Mouse (Mus musculus) limb, embryonic 14.5 days (tissue): ENCODE measurements around the gene Homer2. TPM values are rescaled to one million over a fixed set of nuclear protein-coding genes. Genes with fewer than 3 reads are reported as not detected.

Source experiments
- ATAC-seq: fragments of 200-750 bp; cut with Nextera tagmentation; 2 replicates; pipeline ENCODE4 v1.8.0; 2017; ENCODE audit warnings: low read depth, moderate number of reproducible peaks, moderate TSS enrichment; ENCODE audit not compliant: low FRiP score
- DNase-seq: peaks from one replicate; pipeline ENCODE4 v3.0.0-alpha.2; 2015; ENCODE audit warnings: low spot score
- H3K27ac ChIP-seq: fragments of 300-500 bp; sonication (generic); replicated peaks from 2 replicates; pipeline ENCODE4 v1.5.1; 2014; ENCODE audit warnings: low read depth, mild to moderate bottlenecking, low read length, moderate library complexity, mixed read lengths
- H3K27me3 ChIP-seq: fragments of 300-500 bp; sonication (generic); 2 replicates; pipeline ENCODE4 v1.6.1; 2014; ENCODE audit warnings: low read length, mixed read lengths; ENCODE audit not compliant: control insufficient read depth, insufficient read depth
- H3K36me3 ChIP-seq: fragments of 300-500 bp; sonication (generic); 2 replicates; pipeline ENCODE4 v1.6.1; 2014; ENCODE audit warnings: mild to moderate bottlenecking, low read length, moderate library complexity, mixed read lengths; ENCODE audit not compliant: control insufficient read depth, insufficient read depth
- H3K4me1 ChIP-seq: fragments of 300-500 bp; sonication (generic); 2 replicates; pipeline ENCODE4 v1.6.1; 2014; ENCODE audit warnings: antibody characterized with exemption, low read length, mixed read lengths; ENCODE audit not compliant: control insufficient read depth, insufficient read depth
- H3K4me2 ChIP-seq: fragments of 300-500 bp; sonication (generic); replicated peaks from 2 replicates; pipeline ENCODE4 v1.6.1; 2014; ENCODE audit warnings: low read depth, mild to moderate bottlenecking, low read length, moderate library complexity; ENCODE audit not compliant: severe bottlenecking
- H3K4me3 ChIP-seq: fragments of 300-500 bp; sonication (generic); replicated peaks from 2 replicates; pipeline ENCODE4 v1.5.1; 2014; ENCODE audit warnings: low read length
- H3K9ac ChIP-seq: fragments of 300-500 bp; sonication (generic); 2 replicates; pipeline ENCODE4 v1.6.1; 2014; ENCODE audit warnings: mild to moderate bottlenecking, low read depth, low read length, moderate library complexity; ENCODE audit not compliant: severe bottlenecking
- H3K9me3 ChIP-seq: fragments of 300-500 bp; sonication (generic); 2 replicates; pipeline ENCODE4 v1.6.1; 2016; ENCODE audit warnings: low read length; ENCODE audit not compliant: control insufficient read depth
- POLR2A ChIP-seq: fragments of 200-500 bp; IDR thresholded peaks from 2 replicates; pipeline ENCODE4 v1.8.0; 2012; ENCODE audit warnings: inconsistent platforms, mild to moderate bottlenecking, moderate library complexity, borderline replicate concordance; ENCODE audit not compliant: insufficient read depth, insufficient read length; ENCODE audit errors: extremely low read depth
- WGBS: fragments of 180-500 bp; shearing (Covaris S2); extraction: QIAGEN DNeasy Blood & Tissue Kit; methylation state at CpG from one replicate; pipeline ENCODE4 v1.1.7; 2014; 5-methylcytosine and 5-hydroxymethylcytosine counted together
- polyA plus RNA-seq, 2 experiments: library from polyadenylated mRNA; depleted of rRNA in 1 of 2; stranded (reverse) in 1 of 2; unstranded in 1 of 2; fragments of >200 nt; fragmentation: Nextera tagmentation in 1 of 2; extraction: Ambion mirVana in 1 of 2; gene quantifications; 2 replicates each; pipeline versions ENCODE4 v1.2.1 to v1.2.3; 2012 to 2014

Homer2 gene
- polyA plus RNA-seq, 2 experiments = 15.5 to 25.8 TPM

- no peaks in the 10 kb centered on the region for H3K36me3 ChIP-seq
- ATAC-seq (no peak), DNase-seq (peak; percentile 51)
- H3K4me3 ChIP-seq = no peak overlapping the region
- TF ChIP-seq POLR2A = no peak
- H3K4me1 ChIP-seq = no peaks in the 10 kb centered on the region
- H3K27ac ChIP-seq = no peak overlapping the region
- H3K9me3 ChIP-seq = no peaks in the 10 kb centered on the region
- H3K27me3 ChIP-seq = no peaks in the 10 kb centered on the region
- WGBS = 74% methylated on average over 7 of the region's 7 CpGs
- H3K4me2 ChIP-seq = no peak overlapping the region
- no peak overlapping the region for H3K9ac ChIP-seq
These were observed 149.9 kb downstream of the Homer2 start for GRCm38 (mm10) chr7:81557252-81557984.

- Histone ChIP-seq H3K27ac (no peak overlapping the region), H3K4me1 (no peaks in the 10 kb centered on the region), H3K9me3 (no peaks in the 10 kb centered on the region), H3K36me3 (no peaks in the 10 kb centered on the region), H3K27me3 (no peaks in the 10 kb centered on the region), H3K9ac (no peak overlapping the region), H3K4me3 (no peak overlapping the region), H3K4me2 (no peak overlapping the region)
- TF ChIP-seq POLR2A = no peak
- WGBS = 85% methylated on average over 4 of the region's 4 CpGs
- no peak for DNase-seq
- ATAC-seq = no peak
These were observed 150.5 kb downstream of the Homer2 start for GRCm38 (mm10) chr7:81556839-81557238.

GRCm38 (mm10) chr7:81554369-81554768 is 153.0 kb downstream of the Homer2 start:
- 73% methylated on average over 2 of the region's 2 CpGs for WGBS

GRCm38 (mm10) chr7:81553589-81553988 is 153.7 kb downstream of the Homer2 start:
- no peaks in the 10 kb centered on the region for H3K9me3 ChIP-seq
- no peaks in the 10 kb centered on the region for H3K36me3 ChIP-seq
- H3K27me3 ChIP-seq = no peaks in the 10 kb centered on the region
- H3K9ac ChIP-seq = no peak overlapping the region
- ATAC-seq (no peak), DNase-seq (no peak)
- no peaks in the 10 kb centered on the region for H3K4me1 ChIP-seq
- H3K27ac ChIP-seq = no peak overlapping the region
- H3K4me2 ChIP-seq = no peak overlapping the region
- H3K4me3 ChIP-seq = no peak overlapping the region
- TF ChIP-seq POLR2A = no peak
- 71% methylated on average over 4 of the region's 4 CpGs for WGBS

More at GRCm38 (mm10) chr7:81554369-81554768, 153.0 kb downstream of the Homer2 start:
- no peaks in the 10 kb centered on the region for H3K4me1 ChIP-seq
- no peaks in the 10 kb centered on the region for H3K27me3 ChIP-seq
- no peak for TF ChIP-seq POLR2A
- H3K27ac ChIP-seq = no peak overlapping the region
- no peak for ATAC-seq
- no peak for DNase-seq
- H3K9ac ChIP-seq = no peak overlapping the region
- H3K4me3 ChIP-seq = no peak overlapping the region
- no peaks in the 10 kb centered on the region for H3K36me3 ChIP-seq
- no peaks in the 10 kb centered on the region for H3K9me3 ChIP-seq
- no peak overlapping the region for H3K4me2 ChIP-seq

Other genes starting within 250 kb of the Homer2 start
- gene Ap3b2, start 213.6 kb downstream of the Homer2 start, polyA plus RNA-seq (2012; rRNA removed) = 0.33 and 0.54 TPM in 2 replicates
- gene Ap3b2, start 213.6 kb downstream of the Homer2 start, polyA plus RNA-seq (2014; fragmentation: Nextera tagmentation; extraction: Ambion mirVana) = 0.23 TPM in 1 of 2 replicates, not detected in the other
- not detected in 2 replicates for gene BC048679, start 209.2 kb downstream of the Homer2 start, polyA plus RNA-seq (2012; rRNA removed)
- not detected in 2 replicates for gene BC048679, start 209.2 kb downstream of the Homer2 start, polyA plus RNA-seq (2014; fragmentation: Nextera tagmentation; extraction: Ambion mirVana)
- gene Fsd2, start 140.6 kb downstream of the Homer2 start, polyA plus RNA-seq (2012; rRNA removed) = 0.68 and 0.78 TPM in 2 replicates
- 0.58 and 1.3 TPM in 2 replicates for gene Fsd2, start 140.6 kb downstream of the Homer2 start, polyA plus RNA-seq (2014; fragmentation: Nextera tagmentation; extraction: Ambion mirVana)
- gene Whamm, start 136.3 kb downstream of the Homer2 start, polyA plus RNA-seq (2012; rRNA removed) = 10.4 and 11.0 TPM in 2 replicates
- gene Whamm, start 136.3 kb downstream of the Homer2 start, polyA plus RNA-seq (2014; fragmentation: Nextera tagmentation; extraction: Ambion mirVana) = 5.4 and 7.5 TPM in 2 replicates
- 38.8 and 46.8 TPM in 2 replicates for gene Ramac, start 55.4 kb upstream of the Homer2 start, polyA plus RNA-seq (2012; rRNA removed)
- gene Ramac, start 55.4 kb upstream of the Homer2 start, polyA plus RNA-seq (2014; fragmentation: Nextera tagmentation; extraction: Ambion mirVana) = 103 TPM in 2 replicates
- gene 3110040N11Rik, start 82.0 kb upstream of the Homer2 start, polyA plus RNA-seq (2012; rRNA removed) = 41.3 and 52.9 TPM in 2 replicates
- gene 3110040N11Rik, start 82.0 kb upstream of the Homer2 start, polyA plus RNA-seq (2014; fragmentation: Nextera tagmentation; extraction: Ambion mirVana) = 54.7 and 63.5 TPM in 2 replicates
- gene Btbd1, start 121.9 kb upstream of the Homer2 start, polyA plus RNA-seq (2012; rRNA removed) = 48.1 and 62.1 TPM in 2 replicates
- gene Btbd1, start 121.9 kb upstream of the Homer2 start, polyA plus RNA-seq (2014; fragmentation: Nextera tagmentation; extraction: Ambion mirVana) = 86.3 and 92.2 TPM in 2 replicates
- not detected in 2 replicates for gene Gm10160, start 148.3 kb upstream of the Homer2 start, polyA plus RNA-seq (2012; rRNA removed)
- not detected in 2 replicates for gene Gm10160, start 148.3 kb upstream of the Homer2 start, polyA plus RNA-seq (2014; fragmentation: Nextera tagmentation; extraction: Ambion mirVana)
- gene Tm6sf1, start 151.5 kb upstream of the Homer2 start, polyA plus RNA-seq (2012; rRNA removed) = 49.0 and 56.7 TPM in 2 replicates
- gene Tm6sf1, start 151.5 kb upstream of the Homer2 start, polyA plus RNA-seq (2014; fragmentation: Nextera tagmentation; extraction: Ambion mirVana) = 21.2 and 26.6 TPM in 2 replicates
- gene Hdgfl3, start 226.9 kb upstream of the Homer2 start, polyA plus RNA-seq (2012; rRNA removed) = 17.9 and 18.2 TPM in 2 replicates
- gene Hdgfl3, start 226.9 kb upstream of the Homer2 start, polyA plus RNA-seq (2014; fragmentation: Nextera tagmentation; extraction: Ambion mirVana) = 21.3 and 26.3 TPM in 2 replicates